Mouse (Mus musculus) liver, postnatal 0 days (tissue): ENCODE results near the gene Fga. TPM values are rescaled to one million over a fixed set of nuclear protein-coding genes. Genes with fewer than 3 reads are reported as not detected.

Experiments used
- ATAC-seq: fragments of 200-750 bp; cut with Nextera tagmentation; 2 replicates; pipeline ENCODE4 v1.8.0; 2017; ENCODE audit warnings: mild to moderate bottlenecking, moderate library complexity
- DNase-seq: peaks from one replicate; pipeline ENCODE4 v3.0.0-alpha.2; 2016
- H3K27ac ChIP-seq: fragments of 300-500 bp; sonication (generic); 2 replicates; pipeline ENCODE4 v1.5.1; 2014; ENCODE audit warnings: antibody characterized with exemption, moderate library complexity, mild to moderate bottlenecking, low read depth
- H3K27me3 ChIP-seq: fragments of 300-500 bp; sonication (generic); 2 replicates; pipeline ENCODE4 v1.6.1; 2014; ENCODE audit warnings: low read length, control low read depth, mixed read lengths; ENCODE audit not compliant: insufficient read depth
- H3K36me3 ChIP-seq: fragments of 300-500 bp; sonication (generic); replicated peaks from 2 replicates; pipeline ENCODE4 v1.6.1; 2014; ENCODE audit warnings: mild to moderate bottlenecking, control low read depth, low read length, moderate library complexity, mixed read lengths; ENCODE audit not compliant: insufficient read depth
- H3K4me1 ChIP-seq: fragments of 300-500 bp; sonication (generic); 2 replicates; pipeline ENCODE4 v1.6.1; 2014; ENCODE audit warnings: antibody characterized with exemption, mild to moderate bottlenecking, control low read depth; ENCODE audit not compliant: insufficient read depth
- H3K4me2 ChIP-seq: fragments of 300-500 bp; sonication (generic); 2 replicates; pipeline ENCODE4 v1.6.1; 2014; ENCODE audit warnings: low read depth, mild to moderate bottlenecking, low read length, moderate library complexity, mixed read lengths
- H3K4me3 ChIP-seq: fragments of 300-500 bp; sonication (generic); 2 replicates; pipeline ENCODE4 v1.5.1; 2014; ENCODE audit warnings: low read depth, low read length
- H3K9ac ChIP-seq: fragments of 300-500 bp; sonication (generic); replicated peaks from 2 replicates; pipeline ENCODE4 v1.6.1; 2014; ENCODE audit warnings: mild to moderate bottlenecking, moderate library complexity
- H3K9me3 ChIP-seq: fragments of 300-500 bp; sonication (generic); 2 replicates; pipeline ENCODE4 v1.6.1; 2016; ENCODE audit warnings: mild to moderate bottlenecking, control low read depth, low read length, mixed read lengths
- CTCF ChIP-seq: sonication (generic); IDR thresholded peaks from 2 replicates; pipeline ENCODE4 v1.5.1; 2016; ENCODE audit warnings: antibody characterized with exemption, low read depth
- EP300 ChIP-seq: IDR thresholded peaks from 2 replicates; pipeline ENCODE4 v1.6.1; 2016; ENCODE audit warnings: antibody characterized with exemption, low read depth, mild to moderate bottlenecking
- WGBS: fragments of 180-500 bp; shearing (Covaris S2); extraction: QIAGEN DNeasy Blood & Tissue Kit; methylation state at CpG from one replicate; pipeline ENCODE4 v1.1.7; 2014; ENCODE audit not compliant: insufficient replicate concordance; 5-methylcytosine and 5-hydroxymethylcytosine counted together
- polyA plus RNA-seq: library from polyadenylated mRNA; unstranded; fragments of >200 nt; fragmentation: Nextera tagmentation; extraction: Ambion mirVana; gene quantifications from 2 replicates; pipeline ENCODE4 v1.2.1, GENCODE M21; 2015

The Fga gene
- polyA plus RNA-seq, 1 experiment from 2014 or later = 4,366 TPM

DNA sequence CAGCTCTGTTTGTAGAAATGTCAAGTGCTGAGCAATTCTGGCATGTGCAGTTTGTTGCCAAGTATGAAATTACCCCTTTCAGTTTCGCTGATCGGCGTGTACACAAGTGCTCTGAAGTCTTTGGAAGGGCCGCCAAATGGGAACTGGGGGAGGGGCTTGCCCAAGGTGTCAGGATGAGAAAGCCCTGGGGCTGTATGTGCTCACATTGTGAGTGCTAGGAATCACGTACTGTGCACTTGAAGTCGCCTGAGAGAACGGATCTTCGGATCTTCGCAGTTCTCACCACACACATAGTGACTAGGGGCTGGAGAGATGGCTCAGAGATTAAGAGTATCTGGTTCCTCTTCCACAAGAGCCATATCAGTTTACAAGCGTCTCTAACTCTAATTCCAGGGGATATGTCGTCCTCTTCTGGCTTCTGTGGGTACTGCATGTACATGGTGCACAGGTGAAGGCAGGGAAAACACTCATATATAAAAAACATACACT is 54.7 kb downstream of the Fga start:
- H3K36me3 ChIP-seq = no peaks in the 10 kb centered on the region
- WGBS = 2% methylated on average over 11 of the region's 11 CpGs
- TF ChIP-seq EP300 (no peak), CTCF (peak; percentile 97)
- H3K4me3 ChIP-seq = peak overlapping the region; percentile 43
- peak; percentile 77 for DNase-seq
- H3K27ac ChIP-seq = peak overlapping the region; percentile 22; the same call in 1 of the 2 replicates
- no peaks in the 10 kb centered on the region for H3K4me1 ChIP-seq
- H3K9ac ChIP-seq = no peak overlapping the region; the same call in 1 of the 2 replicates
- peak overlapping the region; percentile 75 for H3K4me2 ChIP-seq
- no peaks in the 10 kb centered on the region for H3K9me3 ChIP-seq
- H3K27me3 ChIP-seq = no peaks in the 10 kb centered on the region
- ATAC-seq = peak; percentile 86

Other genes with a start within 250 kb of the Fga start
- gene Rbm46, start 149.6 kb upstream of the Fga start, polyA plus RNA-seq = 0.90 and 0.96 TPM in 2 replicates
- gene Lrat, start 122.1 kb upstream of the Fga start, polyA plus RNA-seq = 3.3 and 3.6 TPM in 2 replicates
- gene Fgg, start 18.4 kb upstream of the Fga start, polyA plus RNA-seq = 4,762 and 5,621 TPM in 2 replicates
- gene Fgb, start 23.8 kb downstream of the Fga start, polyA plus RNA-seq = 2,723 and 3,190 TPM in 2 replicates
- gene Plrg1, start 29.4 kb downstream of the Fga start, polyA plus RNA-seq = 29.6 and 29.9 TPM in 2 replicates
- 0.02 TPM in 2 replicates for gene Dchs2, start 101.9 kb downstream of the Fga start, polyA plus RNA-seq